Mouse (Mus musculus): ENCODE measurements around the gene S100a7a.

- TF ChIP-seq CTCF (IDR thresholded peaks at IDR 0.05; ENCODE audit: low read depth) (no peak), EP300 (IDR thresholded peaks at IDR 0.05; ENCODE audit: low read depth) (no peak)
Measured at GRCm38 (mm10) chr3:90695613-90696012, 41.8 kb downstream of the S100a7a start, which contains the start of gene S100a9.
